Mouse (Mus musculus) lung, postnatal 36 days (tissue): ENCODE data around the gene Ccdc38.

Source experiments
- DNase-seq: peaks from one replicate; pipeline ENCODE4 v3.0.0; 2022; ENCODE audit warnings: mixed read lengths

Ccdc38 gene

GRCm38 (mm10) chr10:93540431-93541210 is at the start of gene Ccdc38:
Gene Ccdc38 (plus strand): TSS chr10:93540632.
- DNase-seq = no peak

GRCm38 (mm10) chr10:93500864-93501263 is 39.6 kb upstream of the Ccdc38 start:
- DNase-seq = no peak

- no peak for DNase-seq
Measured at GRCm38 (mm10) chr10:93501346-93501745, 39.1 kb upstream of the Ccdc38 start.

GRCm38 (mm10) chr10:93508383-93508970 is 32.0 kb upstream of the Ccdc38 start:
- no peak for DNase-seq

- no peak for DNase-seq
Measured at GRCm38 (mm10) chr10:93509532-93510153, 30.8 kb upstream of the Ccdc38 start.

GRCm38 (mm10) chr10:93515419-93515818 is 25.0 kb upstream of the Ccdc38 start:
- no peak for DNase-seq

GRCm38 (mm10) chr10:93515927-93516326 is 24.5 kb upstream of the Ccdc38 start:
- no peak for DNase-seq

- no peak for DNase-seq
Measured at GRCm38 (mm10) chr10:93517754-93518153, 22.7 kb upstream of the Ccdc38 start.

GRCm38 (mm10) chr10:93518186-93518585 is 22.2 kb upstream of the Ccdc38 start:
- DNase-seq = no peak

GRCm38 (mm10) chr10:93518620-93519019 is 21.8 kb upstream of the Ccdc38 start:
- DNase-seq = no peak

- no peak for DNase-seq
Measured at GRCm38 (mm10) chr10:93519159-93519558, 21.3 kb upstream of the Ccdc38 start.

GRCm38 (mm10) chr10:93519756-93520155 is 20.7 kb upstream of the Ccdc38 start:
- no peak for DNase-seq

- no peak for DNase-seq
Measured at GRCm38 (mm10) chr10:93520994-93521393, 19.4 kb upstream of the Ccdc38 start.

GRCm38 (mm10) chr10:93525329-93525728 is 15.1 kb upstream of the Ccdc38 start:
- no peak for DNase-seq

- DNase-seq = no peak
Measured at GRCm38 (mm10) chr10:93538287-93538686, 2.1 kb upstream of the Ccdc38 start.

GRCm38 (mm10) chr10:93538818-93539217 is 1.6 kb upstream of the Ccdc38 start:
- DNase-seq = no peak

GRCm38 (mm10) chr10:93539775-93540430 is 529 bp upstream of the Ccdc38 start, which contains the start of gene Amdhd1:
Gene Amdhd1 (minus strand): TSS chr10:93540033.
- DNase-seq = peak; percentile 91

- no peak for DNase-seq
Measured at GRCm38 (mm10) chr10:93541585-93541984, 1.2 kb downstream of the Ccdc38 start.

GRCm38 (mm10) chr10:93542356-93542755 is 1.9 kb downstream of the Ccdc38 start:
- DNase-seq = no peak

GRCm38 (mm10) chr10:93543176-93543575 is 2.7 kb downstream of the Ccdc38 start:
- no peak for DNase-seq

- DNase-seq = no peak
Measured at GRCm38 (mm10) chr10:93544172-93544571, 3.7 kb downstream of the Ccdc38 start.

GRCm38 (mm10) chr10:93547741-93548270 is 7.4 kb downstream of the Ccdc38 start:
- no peak for DNase-seq

- peak; percentile 91 for DNase-seq
Measured at GRCm38 (mm10) chr10:93548991-93549390, 8.6 kb downstream of the Ccdc38 start.
